Mouse (Mus musculus) left cerebral cortex, postnatal 10 days (tissue): ENCODE measurements around the gene Glud1. TPM values are rescaled to one million over a fixed set of nuclear protein-coding genes. Genes with fewer than 3 reads are reported as not detected.

ENCODE experiments used
- DNase-seq, 2 experiments: peaks; one replicate each; pipeline ENCODE4 v3.0.0; 2021 to 2022; ENCODE audit warnings: low spot score in 2 of 2, mixed read lengths in 1 of 2; ENCODE audit errors: extremely low spot score in 1 of 2
- intact Hi-C: fragments of 180-260 bp; cut with DNase I; formaldehyde crosslinking; loops from one replicate; pipeline ENCODE4 v1.15.1; 2025
- total RNA-seq, 2 experiments: library from RNA; stranded (reverse); gene quantifications; 2 replicates each; pipeline ENCODE4 v1.2.3; 2021

Glud1 gene
- 100 to 1,000 TPM; 339 to 352 TPM for total RNA-seq

DNA sequence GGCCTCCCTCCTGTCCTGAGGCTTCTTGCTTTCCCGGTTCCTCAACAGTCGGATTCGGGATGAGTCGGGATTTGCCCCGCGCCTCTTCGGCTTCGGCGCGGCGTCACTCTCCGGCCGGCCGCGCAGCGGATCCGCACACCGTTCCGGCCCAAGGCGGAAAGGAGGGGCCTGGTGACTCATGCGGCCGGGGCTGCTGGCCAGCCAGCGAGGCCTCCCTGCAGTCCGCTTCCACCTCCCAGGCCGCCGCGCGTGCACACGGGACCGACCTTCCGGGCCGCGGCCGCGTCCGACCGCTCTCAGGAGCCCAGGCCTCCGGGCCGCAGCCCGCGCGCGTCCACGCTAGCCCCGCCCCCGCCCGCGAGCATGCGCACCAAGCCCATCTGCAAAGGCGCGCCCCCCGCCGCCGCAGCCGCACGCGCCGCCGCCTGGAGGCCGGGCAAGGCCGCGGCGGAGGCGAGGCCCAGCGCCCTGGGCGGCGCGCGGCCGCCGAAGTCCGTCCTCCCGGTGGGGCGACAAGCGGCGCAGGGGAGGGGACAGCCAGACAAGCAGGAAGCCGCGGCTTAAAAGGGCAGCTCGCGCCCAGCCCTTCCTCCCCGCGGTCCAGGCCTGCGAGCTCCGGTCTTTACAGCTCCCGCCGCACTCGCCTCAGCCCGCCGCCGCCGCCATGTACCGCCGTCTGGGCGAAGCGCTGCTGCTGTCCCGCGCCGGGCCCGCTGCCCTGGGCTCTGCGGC is at the start of gene Glud1, which contains the start of gene Shld2:
Gene Glud1, plus strand, starts transcription at position 494 of the 732 bp plus-strand sequence.
Gene Shld2, minus strand, starts transcription at position 260 of the 732 bp plus-strand sequence.
- peak; percentile 90 to 97 for DNase-seq
- intact Hi-C loops: no loop called here

DNA sequence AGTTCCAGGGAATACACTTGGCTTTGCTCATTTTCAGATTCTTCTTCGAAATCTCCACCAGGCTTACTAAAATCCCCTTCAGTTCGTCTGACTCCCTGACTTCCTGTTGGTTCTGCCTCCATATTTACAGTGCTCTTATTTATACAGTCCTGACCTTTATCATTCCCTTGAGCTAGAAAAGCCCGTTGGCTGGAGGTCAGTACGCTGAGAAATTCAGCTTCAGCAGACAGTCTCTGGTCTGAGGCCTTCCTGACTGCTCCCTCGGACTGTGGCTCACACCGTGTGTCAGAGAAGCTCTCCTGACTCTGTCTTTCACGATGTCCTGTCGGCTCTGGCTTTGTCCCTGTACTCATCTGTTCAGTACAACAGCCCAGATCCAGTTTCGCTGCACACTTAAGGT is 42.5 kb upstream of the Glud1 start:
- intact Hi-C loops: no loop called here

DNA sequence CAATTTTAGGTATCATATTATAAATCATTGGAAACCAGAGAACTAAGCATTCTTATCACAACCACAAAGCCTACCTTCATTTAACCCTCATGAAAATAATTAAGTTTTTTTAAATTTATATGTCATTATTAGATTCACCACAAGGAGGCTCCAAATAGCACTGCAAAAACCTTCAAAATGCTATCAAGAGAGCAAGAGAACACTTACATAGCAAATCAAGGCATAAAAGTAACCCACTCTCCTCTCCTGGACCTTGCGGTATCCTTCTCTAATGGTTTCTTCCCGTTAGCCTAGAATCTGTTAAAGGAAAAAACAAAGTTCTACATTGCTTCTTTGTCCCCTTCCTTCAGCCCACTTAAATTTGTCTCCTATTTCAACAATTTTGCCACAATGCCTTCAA is 37.2 kb upstream of the Glud1 start:
- intact Hi-C loops: loop anchor here (5.0 kb wide), 1 partner anchor 89 kb away; no protein-coding TSS in a partner anchor
- DNase-seq: no peak

More for the DNA sequence above, 42.5 kb upstream of the Glud1 start:
- no peak for DNase-seq

DNA sequence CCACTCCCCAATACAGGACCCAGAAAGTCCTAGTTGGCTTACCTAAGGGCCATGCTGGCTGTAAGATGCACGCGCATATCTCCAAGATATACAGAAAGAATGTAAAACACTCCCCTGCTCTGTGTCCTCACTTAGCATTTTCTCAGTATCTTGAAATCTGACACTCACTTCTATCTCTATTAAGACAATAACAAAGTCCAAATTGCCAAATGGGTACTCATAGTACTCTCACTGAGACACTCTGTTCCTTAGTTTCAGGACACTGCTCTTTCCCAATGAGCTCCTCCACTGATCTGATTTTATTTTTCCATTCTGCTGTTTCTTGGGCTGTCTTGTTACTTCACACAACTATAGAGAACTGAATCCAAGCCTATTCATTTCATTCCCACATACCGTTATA is 36.4 kb upstream of the Glud1 start:
- intact Hi-C loops: loop anchor here (5.0 kb wide), 1 partner anchor 88 kb away; no protein-coding TSS in a partner anchor
- no peak for DNase-seq

DNA sequence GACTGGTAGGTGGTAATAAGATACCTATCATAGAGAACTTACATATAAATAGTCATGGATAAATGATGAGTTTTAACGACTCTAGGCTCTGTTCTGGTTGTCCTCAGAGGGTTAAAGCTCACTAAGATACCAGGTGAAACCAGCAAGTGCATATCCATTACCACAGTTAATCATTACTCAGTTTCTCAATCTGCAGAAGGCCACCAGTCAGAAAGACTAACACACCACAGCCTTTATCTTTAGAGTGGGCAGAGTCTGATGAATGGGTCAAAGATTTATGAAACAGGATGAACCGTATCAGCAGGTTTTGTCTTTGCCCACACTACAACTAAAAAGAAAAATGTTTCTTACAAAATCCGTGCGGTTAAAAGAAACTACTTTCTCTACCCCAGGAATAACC is 35.3 kb upstream of the Glud1 start:
- no peak for DNase-seq

DNA sequence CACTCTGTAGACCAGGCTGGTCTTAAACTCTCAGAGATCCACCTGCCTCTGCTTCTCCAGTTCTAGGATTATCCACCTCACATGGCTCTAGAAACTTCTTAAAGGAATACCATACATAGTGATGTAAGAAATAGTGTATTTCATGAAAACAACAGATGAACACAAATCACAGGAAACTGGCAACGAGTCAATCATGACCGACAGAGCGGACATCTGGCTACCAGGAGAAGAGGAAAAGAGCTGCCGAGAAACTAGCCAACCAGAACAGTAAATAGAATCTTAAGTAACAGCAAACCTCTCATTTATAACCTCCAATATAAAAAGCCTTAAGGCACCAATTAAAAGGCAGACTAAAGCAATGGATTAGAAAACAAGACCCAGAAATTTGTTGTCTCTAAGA is 30.8 kb upstream of the Glud1 start:
- intact Hi-C loops: no loop called here
- DNase-seq: no peak

More for the DNA sequence above, 35.3 kb upstream of the Glud1 start:
- intact Hi-C loops: no loop called here

DNA sequence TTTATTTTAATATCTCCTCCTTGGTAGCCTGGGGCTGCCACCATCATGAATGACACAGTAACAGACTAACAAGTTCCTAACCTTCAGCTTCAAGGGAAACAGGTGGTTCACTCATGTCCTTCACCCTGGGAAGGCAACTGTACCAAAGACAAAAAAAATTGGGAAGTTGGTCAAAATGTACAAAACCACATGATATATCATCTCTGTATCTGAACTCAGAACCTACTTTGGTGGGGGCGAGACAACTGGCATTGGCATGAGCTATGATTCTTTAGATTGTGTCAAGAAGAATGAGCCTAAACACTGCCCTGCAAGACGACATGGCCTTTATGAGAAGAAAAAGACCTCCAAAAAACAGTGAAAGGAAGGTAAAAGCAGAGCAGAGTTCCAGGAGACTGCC is 29.7 kb upstream of the Glud1 start:
- intact Hi-C loops: no loop called here
- no peak for DNase-seq

DNA sequence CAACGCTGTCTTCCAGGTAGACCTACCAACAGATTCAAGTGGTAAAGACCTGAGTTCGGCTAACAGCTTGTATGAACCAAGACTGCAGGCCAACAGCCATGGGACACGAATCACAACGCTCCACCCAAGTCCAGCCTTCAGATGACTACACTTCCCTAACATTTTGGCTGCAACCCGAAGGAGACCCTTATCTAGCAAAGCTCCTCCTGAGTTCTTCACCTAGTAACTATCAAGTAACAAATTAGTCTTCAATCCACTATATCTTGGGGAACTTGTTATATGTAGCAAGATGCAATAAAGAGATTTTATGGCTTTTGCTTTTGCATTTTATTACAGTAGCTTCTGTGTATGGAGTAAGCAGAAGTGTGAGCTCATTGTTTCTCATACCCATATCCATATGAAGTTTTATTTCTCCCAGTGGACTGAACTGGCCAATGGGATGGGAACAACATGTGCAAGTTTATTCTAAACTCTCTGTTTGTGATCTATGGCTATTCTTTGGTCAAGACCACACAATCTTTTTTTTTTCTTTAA is 28.7 kb upstream of the Glud1 start:
- intact Hi-C loops: no loop called here
- DNase-seq: no peak

DNA sequence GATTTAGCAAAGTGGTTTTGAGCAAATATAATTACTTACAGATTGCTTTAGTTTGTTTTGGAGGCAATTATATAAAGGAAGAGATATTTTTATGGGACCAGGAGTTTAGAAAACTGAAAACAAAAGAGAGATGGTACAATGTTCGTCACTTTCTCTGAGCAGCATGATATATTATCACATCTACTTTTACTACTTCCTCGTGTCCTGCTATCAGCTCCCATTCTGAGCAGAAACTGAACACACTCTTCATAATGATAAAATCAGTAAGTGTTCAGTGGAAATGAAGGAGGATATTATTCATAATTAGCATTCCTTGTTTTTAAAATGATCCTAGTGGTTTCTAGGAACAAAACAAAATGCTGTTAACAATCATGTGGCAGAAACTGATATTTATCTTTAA is 22.1 kb upstream of the Glud1 start:
- DNase-seq: no peak
- intact Hi-C loops: no loop called here

DNA sequence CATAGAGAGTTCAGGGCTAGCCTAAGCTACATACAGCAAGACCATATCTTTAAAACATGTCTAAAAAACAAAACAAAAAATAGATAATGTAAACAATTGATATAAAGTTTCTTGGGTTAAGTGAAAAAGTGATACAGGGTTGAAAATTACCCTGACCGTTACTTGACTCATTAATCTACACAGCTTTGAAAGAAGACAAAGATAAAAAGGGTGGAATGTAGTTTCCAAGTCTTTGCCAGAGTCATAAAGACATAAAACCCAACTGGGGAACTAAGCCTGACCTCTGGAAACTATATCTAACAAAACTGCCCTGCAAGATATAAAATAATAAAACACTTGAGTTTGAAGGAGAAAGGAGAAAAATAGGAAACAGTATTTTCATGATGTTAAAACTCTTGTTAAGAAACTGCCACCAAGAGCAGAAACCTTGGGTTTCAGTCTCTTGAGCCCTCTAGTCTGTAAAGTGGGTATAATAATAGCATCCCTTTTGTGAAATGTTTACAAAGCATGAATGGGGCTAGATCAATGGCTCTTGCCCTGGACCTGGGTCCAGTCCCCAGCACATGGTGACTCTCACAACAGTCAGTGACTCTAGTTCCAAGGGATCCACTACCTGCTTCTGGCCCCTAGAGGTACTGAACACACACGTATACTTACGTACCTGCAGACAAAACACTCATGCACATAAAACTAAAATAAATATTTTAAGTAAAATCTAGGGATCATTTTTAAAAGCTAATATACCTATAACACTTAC is 21.1 kb upstream of the Glud1 start:
- intact Hi-C loops: no loop called here
- no peak for DNase-seq

DNA sequence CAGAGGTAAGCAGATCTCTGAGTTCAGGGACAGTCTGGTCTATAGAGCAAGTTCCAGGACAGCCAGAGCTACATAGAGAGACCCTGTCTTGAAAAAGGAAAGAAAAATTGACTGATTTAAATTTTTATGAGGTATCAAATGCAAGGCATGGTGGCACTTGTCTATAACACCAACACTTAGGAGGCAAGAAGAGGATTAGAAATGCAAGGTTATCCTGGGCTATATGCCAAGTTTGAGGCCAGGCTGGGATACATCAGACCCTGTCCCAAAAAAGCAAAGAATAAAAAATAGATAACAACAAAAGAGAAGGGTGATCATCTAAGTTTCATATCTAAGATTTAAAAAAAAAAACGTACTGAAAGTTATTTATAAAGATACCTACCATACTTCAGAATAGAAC is 20.3 kb upstream of the Glud1 start:
- intact Hi-C loops: no loop called here
- no peak for DNase-seq

DNA sequence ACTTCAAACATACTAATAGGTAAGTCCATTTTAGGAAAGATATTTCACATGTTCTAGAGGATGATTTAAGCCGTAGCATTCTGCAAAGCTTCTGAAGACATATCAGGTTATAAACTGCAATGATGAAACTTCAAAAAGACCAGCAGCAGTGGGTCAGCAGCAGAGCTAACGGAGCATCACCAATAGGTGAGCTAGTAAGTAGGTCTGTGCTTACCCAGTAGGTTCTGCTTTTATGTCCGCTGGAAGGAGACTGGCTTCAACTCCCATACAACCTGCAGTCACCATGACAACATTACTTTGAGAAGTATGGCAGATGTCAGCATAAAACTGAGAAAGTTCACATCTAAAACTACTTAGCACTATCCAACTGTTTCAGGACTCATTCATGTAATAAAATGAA is 16.9 kb upstream of the Glud1 start:
- intact Hi-C loops: no loop called here
- no peak for DNase-seq

DNA sequence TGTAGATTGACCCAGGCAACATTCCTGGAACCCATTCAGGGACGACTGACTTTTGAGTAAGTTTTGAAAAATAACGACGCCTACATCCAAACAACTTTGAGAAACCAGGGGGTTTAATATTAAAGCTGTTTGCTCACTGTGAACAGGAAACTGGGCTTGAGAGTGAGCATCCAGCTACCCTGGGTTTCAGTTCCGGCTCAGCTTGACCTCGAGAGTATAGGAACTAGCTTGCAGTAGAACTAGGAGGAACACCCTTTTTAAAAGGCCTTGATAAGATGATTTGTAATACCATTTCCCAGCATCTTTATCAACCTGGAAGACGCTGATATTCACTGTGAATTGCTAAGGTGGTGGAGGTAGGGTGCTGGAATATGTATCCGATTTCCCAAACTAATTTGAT is 14.2 kb upstream of the Glud1 start:
- DNase-seq: no peak
- intact Hi-C loops: no loop called here

DNA sequence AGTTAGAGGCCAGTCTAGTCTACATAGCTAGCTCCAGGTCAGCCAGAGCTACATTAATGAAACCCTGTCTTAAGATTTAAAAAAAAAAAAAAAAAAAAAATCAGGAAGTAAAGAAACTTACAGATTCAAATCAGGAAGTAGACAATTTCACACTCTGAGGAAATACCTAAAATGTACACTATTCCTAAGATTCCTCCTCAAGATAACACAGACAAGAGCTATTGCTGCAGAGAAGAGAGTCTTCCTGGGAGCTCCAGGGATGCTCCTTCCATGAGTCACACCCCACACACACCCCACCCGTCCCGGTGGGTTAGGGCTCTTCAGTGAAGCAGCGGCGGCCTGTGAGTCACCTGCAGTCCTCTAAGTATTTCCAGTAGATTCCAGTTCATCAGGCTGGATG is 13.5 kb upstream of the Glud1 start:
- intact Hi-C loops: no loop called here
- DNase-seq: no peak

DNA sequence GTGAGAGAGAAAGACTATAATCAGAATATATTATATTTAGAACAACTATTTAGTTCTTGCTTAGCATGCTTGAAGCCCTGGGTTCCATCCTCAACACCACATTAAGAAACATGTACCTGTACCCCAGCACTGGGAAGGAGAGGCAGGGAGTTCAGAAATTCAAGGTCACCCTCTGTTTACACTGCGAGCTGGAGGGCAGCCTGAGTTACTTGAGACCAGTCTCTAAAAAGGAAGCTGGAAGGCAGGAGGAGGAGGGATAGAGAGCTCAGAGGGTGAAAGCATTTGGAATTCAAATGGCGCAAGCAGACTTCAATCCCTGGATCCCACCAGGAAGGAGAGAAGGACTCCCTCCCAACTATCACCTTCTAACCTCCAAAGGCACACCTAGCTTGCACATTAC is 12.9 kb upstream of the Glud1 start:
- no peak for DNase-seq

DNA sequence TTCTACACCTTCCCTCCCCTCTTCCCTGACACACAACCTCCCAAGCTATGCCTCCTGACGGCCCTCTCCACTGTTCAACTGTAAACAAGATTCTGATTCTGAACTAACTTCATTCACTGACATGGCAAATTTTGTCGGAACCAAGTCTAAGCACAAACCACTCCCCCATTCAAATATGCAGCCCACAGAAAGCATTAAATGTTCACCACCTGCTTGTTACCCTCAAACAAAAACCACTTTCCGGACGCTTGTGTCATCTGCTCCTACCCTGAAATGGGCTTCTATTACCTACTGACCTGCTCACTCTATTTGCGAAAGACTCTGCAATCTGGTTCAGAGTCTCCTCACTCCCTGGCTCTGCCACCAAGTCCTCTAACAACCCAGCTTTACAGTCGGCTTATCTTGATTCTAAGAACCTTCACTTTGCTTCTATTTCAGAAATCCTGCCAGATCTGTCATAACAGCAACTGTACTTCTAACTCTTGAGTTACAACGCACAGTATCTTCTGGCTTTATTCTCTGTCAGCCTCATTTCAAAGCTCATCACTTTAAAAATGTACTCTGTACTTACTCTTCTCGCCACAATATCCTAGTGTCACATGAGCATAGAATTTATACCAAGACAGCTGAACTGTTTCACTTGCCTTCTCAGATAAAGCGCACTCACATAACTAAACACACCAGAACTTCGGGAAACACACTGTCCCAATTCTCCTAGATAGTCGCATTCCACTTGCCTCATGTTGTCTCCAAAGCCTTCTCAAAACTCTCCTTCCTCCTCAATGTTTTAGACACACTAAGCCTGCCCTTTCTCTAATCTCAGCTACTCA is 11.4 kb upstream of the Glud1 start:
- intact Hi-C loops: no loop called here

More for the DNA sequence above, 12.9 kb upstream of the Glud1 start:
- intact Hi-C loops: no loop called here

DNA sequence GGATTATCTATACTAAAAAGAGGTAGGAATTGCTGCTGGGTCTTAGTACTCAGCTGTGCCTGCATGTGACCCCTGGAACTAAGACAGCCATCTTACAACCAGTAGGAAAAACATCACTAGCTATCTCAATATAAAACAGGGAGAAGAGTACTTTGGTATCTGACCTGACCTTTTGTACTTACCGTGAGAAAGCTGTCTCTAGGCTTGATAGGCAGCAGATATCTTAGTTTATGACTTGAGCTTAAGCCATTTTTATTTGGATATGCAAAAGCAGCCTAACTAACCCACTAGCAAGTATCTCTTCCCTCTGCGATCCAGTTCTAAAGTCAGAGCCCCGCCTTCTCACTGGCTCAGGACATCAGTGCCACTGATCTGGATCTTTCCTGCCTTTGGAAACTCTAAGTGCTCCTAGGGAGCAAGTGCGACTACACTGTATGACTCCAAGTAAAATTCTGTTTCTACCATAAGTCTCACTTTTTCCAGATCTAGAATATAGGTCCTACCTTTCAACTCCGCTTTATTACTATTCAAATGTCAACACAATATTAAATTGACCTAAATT is 7.8 kb upstream of the Glud1 start:
- no peak for DNase-seq

More for the DNA sequence above, 11.4 kb upstream of the Glud1 start:
- DNase-seq: no peak

DNA sequence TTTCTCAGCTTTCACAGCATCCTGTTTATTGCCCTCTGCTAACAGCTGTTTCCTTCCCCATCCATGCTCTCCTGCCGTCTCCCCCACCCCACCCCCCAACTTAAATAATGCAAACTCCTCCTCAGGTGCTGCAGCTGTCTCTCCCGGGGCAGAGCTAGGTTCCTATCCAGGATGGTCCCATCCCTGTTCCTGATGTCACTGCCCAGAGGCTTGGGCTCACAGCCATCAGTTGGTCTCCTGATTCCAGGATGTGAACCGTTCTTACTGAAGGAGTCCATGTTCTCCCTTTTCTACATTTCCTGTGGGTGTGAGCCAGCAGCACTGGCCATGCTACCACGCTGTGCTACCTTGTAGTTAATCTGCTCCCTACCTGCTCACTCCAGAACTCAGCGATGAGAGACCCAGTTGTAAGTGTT is 7.3 kb upstream of the Glud1 start:
- peak in 1 of 2 experiments; percentile 38 for DNase-seq
- intact Hi-C loops: no loop called here

More for the DNA sequence above, 7.8 kb upstream of the Glud1 start:
- intact Hi-C loops: no loop called here

DNA sequence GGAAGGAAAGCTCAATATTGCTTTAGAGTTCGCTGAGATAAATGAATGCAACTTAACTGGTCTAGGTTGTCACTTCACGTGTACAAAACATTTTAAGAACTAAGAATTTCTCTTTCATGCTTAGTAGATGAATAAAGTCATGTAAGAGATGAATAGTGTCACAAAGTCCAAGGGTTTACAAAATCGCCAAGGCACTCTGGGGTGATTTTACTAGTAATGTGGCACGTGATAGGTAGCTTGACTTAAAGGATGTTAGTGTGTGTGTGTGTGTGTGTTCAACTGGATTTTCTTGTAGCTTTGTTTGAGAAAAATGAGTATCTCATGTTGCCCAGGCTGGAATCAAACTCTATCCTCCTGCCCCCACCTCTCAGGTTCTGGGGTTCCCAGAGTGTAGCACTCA is 1.3 kb upstream of the Glud1 start:
- intact Hi-C loops: no loop called here
- no peak for DNase-seq
